Mouse (Mus musculus): ENCODE measurements at regions not wholly inside any gene's neighbourhood (a gene's known extent, or its start where the extent isn't known, plus 50 kb on each side); places are given as distances from the start of the nearest gene placed in this dataset.

- 90% methylated on average over 9 of the region's 9 CpGs for WGBS
- no peak overlapping the region for H3K4me3 ChIP-seq (ENCODE audit: low read depth, low read length)
- no peaks in the 10 kb centered on the region for H3K27me3 ChIP-seq (ENCODE audit: control insufficient read depth, insufficient read depth, low read length)
- no peaks in the 10 kb centered on the region for H3K36me3 ChIP-seq (ENCODE audit: control insufficient read depth, insufficient read depth, low read length)
- H3K27ac ChIP-seq (ENCODE audit: insufficient read depth, low read depth, low read length): no peak overlapping the region
- H3K4me1 ChIP-seq (ENCODE audit: control insufficient read depth, insufficient read depth, insufficient read length, low read length): peaks cover 23% of the 10 kb centered on the region
- TF ChIP-seq POLR2A (IDR thresholded peaks at IDR 0.05; ENCODE audit: low read depth, low read length) (no peak), CTCF (IDR thresholded peaks at IDR 0.05; ENCODE audit: extremely low read depth, insufficient read length, insufficient replicate concordance, low read depth, low read length) (no peak)
These were observed 136.2 kb upstream of the Haao start for GRCm38 (mm10) chr17:83983837-83984388.

GRCm38 (mm10) chr17:83983070-83983836 lies 135.5 kb upstream of the Haao start:
- peaks cover 17% of the 10 kb centered on the region for H3K4me1 ChIP-seq (ENCODE audit: control insufficient read depth, insufficient read depth, insufficient read length, low read length)
- no peaks in the 10 kb centered on the region for H3K27me3 ChIP-seq (ENCODE audit: control insufficient read depth, insufficient read depth, low read length)
- 43% methylated on average over 18 of the region's 18 CpGs for WGBS
- no peak overlapping the region for H3K4me3 ChIP-seq (ENCODE audit: low read depth, low read length)
- no peak for TF ChIP-seq POLR2A (IDR thresholded peaks at IDR 0.05; ENCODE audit: low read depth, low read length)
- TF ChIP-seq CTCF (IDR thresholded peaks at IDR 0.05; ENCODE audit: extremely low read depth, insufficient read length, insufficient replicate concordance, low read depth, low read length): no peak
- no peaks in the 10 kb centered on the region for H3K36me3 ChIP-seq (ENCODE audit: control insufficient read depth, insufficient read depth, low read length)
- peak overlapping the region; percentile 32; the same call in 1 of the 2 replicates for H3K27ac ChIP-seq (ENCODE audit: insufficient read depth, low read depth, low read length)

- no peaks in the 10 kb centered on the region for H3K27me3 ChIP-seq (ENCODE audit: control insufficient read depth, insufficient read depth, low read length)
- no peak overlapping the region for H3K4me3 ChIP-seq (ENCODE audit: low read depth, low read length)
- TF ChIP-seq POLR2A (IDR thresholded peaks at IDR 0.05; ENCODE audit: low read depth, low read length): no peak
- no peak for TF ChIP-seq CTCF (IDR thresholded peaks at IDR 0.05; ENCODE audit: extremely low read depth, insufficient read length, insufficient replicate concordance, low read depth, low read length)
- 84% methylated on average over 8 of the region's 8 CpGs for WGBS
- H3K27ac ChIP-seq (ENCODE audit: insufficient read depth, low read depth, low read length): peak overlapping the region; percentile 32
- H3K36me3 ChIP-seq (ENCODE audit: control insufficient read depth, insufficient read depth, low read length): no peaks in the 10 kb centered on the region
- peaks cover 11% of the 10 kb centered on the region for H3K4me1 ChIP-seq (ENCODE audit: control insufficient read depth, insufficient read depth, insufficient read length, low read length)
These were observed 134.9 kb upstream of the Haao start for GRCm38 (mm10) chr17:83982700-83983069.

GRCm38 (mm10) chr17:83978858-83979470 lies 131.2 kb upstream of the Haao start:
- H3K27me3 ChIP-seq (ENCODE audit: control insufficient read depth, insufficient read depth, low read length): no peaks in the 10 kb centered on the region
- WGBS: 83% methylated on average over 7 of the region's 7 CpGs
- H3K36me3 ChIP-seq (ENCODE audit: control insufficient read depth, insufficient read depth, low read length): no peaks in the 10 kb centered on the region
- peaks cover 5% of the 10 kb centered on the region for H3K4me1 ChIP-seq (ENCODE audit: control insufficient read depth, insufficient read depth, insufficient read length, low read length)
- no peak overlapping the region for H3K4me3 ChIP-seq (ENCODE audit: low read depth, low read length)
- TF ChIP-seq POLR2A (IDR thresholded peaks at IDR 0.05; ENCODE audit: low read depth, low read length): no peak
- TF ChIP-seq CTCF (IDR thresholded peaks at IDR 0.05; ENCODE audit: extremely low read depth, insufficient read length, insufficient replicate concordance, low read depth, low read length): no peak
- no peak overlapping the region for H3K27ac ChIP-seq (ENCODE audit: insufficient read depth, low read depth, low read length)

GRCm38 (mm10) chr17:83977725-83978124 lies 130.0 kb upstream of the Haao start:
- TF ChIP-seq POLR2A (IDR thresholded peaks at IDR 0.05; ENCODE audit: low read depth, low read length) (no peak), CTCF (IDR thresholded peaks at IDR 0.05; ENCODE audit: extremely low read depth, insufficient read length, insufficient replicate concordance, low read depth, low read length) (no peak)
- Histone ChIP-seq H3K4me3 (ENCODE audit: low read depth, low read length) (no peak overlapping the region), H3K4me1 (ENCODE audit: control insufficient read depth, insufficient read depth, insufficient read length, low read length) (peaks cover 5% of the 10 kb centered on the region; the same call in 1 of the 2 replicates), H3K27me3 (ENCODE audit: control insufficient read depth, insufficient read depth, low read length) (no peaks in the 10 kb centered on the region), H3K36me3 (ENCODE audit: control insufficient read depth, insufficient read depth, low read length) (no peaks in the 10 kb centered on the region), H3K27ac (ENCODE audit: insufficient read depth, low read depth, low read length) (no peak overlapping the region)
- WGBS: 85% methylated on average over 11 of the region's 11 CpGs

- 37% methylated on average over 7 of the region's 7 CpGs for WGBS
- Histone ChIP-seq H3K27ac (ENCODE audit: insufficient read depth, low read depth, low read length) (no peak overlapping the region), H3K4me1 (ENCODE audit: control insufficient read depth, insufficient read depth, insufficient read length, low read length) (peaks cover 5% of the 10 kb centered on the region; the same call in 1 of the 2 replicates), H3K36me3 (ENCODE audit: control insufficient read depth, insufficient read depth, low read length) (no peaks in the 10 kb centered on the region), H3K4me3 (ENCODE audit: low read depth, low read length) (no peak overlapping the region), H3K27me3 (ENCODE audit: control insufficient read depth, insufficient read depth, low read length) (no peaks in the 10 kb centered on the region)
- TF ChIP-seq CTCF (IDR thresholded peaks at IDR 0.05; ENCODE audit: extremely low read depth, insufficient read length, insufficient replicate concordance, low read depth, low read length) (no peak), POLR2A (IDR thresholded peaks at IDR 0.05; ENCODE audit: low read depth, low read length) (no peak)
These were observed 128.1 kb upstream of the Haao start for GRCm38 (mm10) chr17:83975813-83976212.

Measured in small intestine, adult 2 months (tissue).